Mouse (Mus musculus) kidney, adult 2 months (tissue): Measurements from ENCODE around the gene Tmem132c.

Source experiments
- CTCF ChIP-seq: fragments of 200-500 bp; conservative IDR thresholded peaks from 2 replicates; pipeline ENCODE4 v1.5.1; 2011; ENCODE audit warnings: low read depth, mild to moderate bottlenecking, control low read depth, low read length, moderate library complexity, mixed read lengths; ENCODE audit not compliant: insufficient read depth, insufficient read length
- POLR2A ChIP-seq: fragments of 200-500 bp; IDR thresholded peaks from one replicate; pipeline ENCODE4 v1.6.1; 2011; ENCODE audit warnings: low read depth, low read length, control low read depth

- TF ChIP-seq CTCF (no peak), POLR2A (no peak)
Measured at GRCm38 (mm10) chr5:127313634-127314033, 72.0 kb downstream of the Tmem132c start.
